Mouse (Mus musculus): ENCODE measurements around the gene Gns. TPM values are rescaled to one million over a fixed set of nuclear protein-coding genes. Genes with fewer than 3 reads are reported as not detected.
A peak's percentile ranks its signal among the peaks of the same experiment; 100 is the strongest.

The Gns gene
- polyA plus RNA-seq, 1 experiment = 39.2 TPM

- TF ChIP-seq CTCF (IDR thresholded peaks at IDR 0.05; ENCODE audit: control insufficient read depth, insufficient read depth, low read length) (no peak), POLR2A (IDR thresholded peaks at IDR 0.05; ENCODE audit: borderline replicate concordance, control insufficient read depth, low read depth, low read length) (no peak)
- H3K27ac ChIP-seq (ENCODE audit: control insufficient read depth, insufficient read depth, low read depth, low read length, poor library complexity) = no peak overlapping the region
- WGBS = 93% methylated on average over 20 of the region's 20 CpGs
- H3K4me3 ChIP-seq (replicated peaks; ENCODE audit: control insufficient read depth, low read depth, low read length) = no peak overlapping the region
- H3K4me1 ChIP-seq (ENCODE audit: control insufficient read depth, insufficient read depth, low read length) = no peaks in the 10 kb centered on the region; the same call in 1 of the 2 replicates
Measured at GRCm38 (mm10) chr10:121395542-121396176, 30.8 kb downstream of the Gns start.

GRCm38 (mm10) chr10:121398599-121398998 is 33.7 kb downstream of the Gns start:
- TF ChIP-seq POLR2A (IDR thresholded peaks at IDR 0.05; ENCODE audit: borderline replicate concordance, control insufficient read depth, low read depth, low read length) = no peak
- no peak for TF ChIP-seq CTCF (IDR thresholded peaks at IDR 0.05; ENCODE audit: control insufficient read depth, insufficient read depth, low read length)
- Histone ChIP-seq H3K4me3 (replicated peaks; ENCODE audit: control insufficient read depth, low read depth, low read length) (no peak overlapping the region), H3K4me1 (ENCODE audit: control insufficient read depth, insufficient read depth, low read length) (no peaks in the 10 kb centered on the region; the same call in 1 of the 2 replicates), H3K27ac (ENCODE audit: control insufficient read depth, insufficient read depth, low read depth, low read length, poor library complexity) (no peak overlapping the region)
- WGBS = 68% methylated on average over 7 of the region's 7 CpGs

GRCm38 (mm10) chr10:121401005-121401404 is 36.1 kb downstream of the Gns start:
- H3K4me3 ChIP-seq (replicated peaks; ENCODE audit: control insufficient read depth, low read depth, low read length) = no peak overlapping the region
- no peaks in the 10 kb centered on the region; the same call in 1 of the 2 replicates for H3K4me1 ChIP-seq (ENCODE audit: control insufficient read depth, insufficient read depth, low read length)
- 73% methylated on average over 7 of the region's 7 CpGs for WGBS
- TF ChIP-seq CTCF (IDR thresholded peaks at IDR 0.05; ENCODE audit: control insufficient read depth, insufficient read depth, low read length) (no peak), POLR2A (IDR thresholded peaks at IDR 0.05; ENCODE audit: borderline replicate concordance, control insufficient read depth, low read depth, low read length) (no peak)
- H3K27ac ChIP-seq (ENCODE audit: control insufficient read depth, insufficient read depth, low read depth, low read length, poor library complexity) = no peak overlapping the region

- H3K4me1 ChIP-seq (ENCODE audit: control insufficient read depth, insufficient read depth, low read length) = no peaks in the 10 kb centered on the region; the same call in 1 of the 2 replicates
- H3K27ac ChIP-seq (ENCODE audit: control insufficient read depth, insufficient read depth, low read depth, low read length, poor library complexity) = no peak overlapping the region
- H3K4me3 ChIP-seq (replicated peaks; ENCODE audit: control insufficient read depth, low read depth, low read length) = no peak overlapping the region
- 80% methylated on average over 9 of the region's 9 CpGs for WGBS
- no peak for TF ChIP-seq CTCF (IDR thresholded peaks at IDR 0.05; ENCODE audit: control insufficient read depth, insufficient read depth, low read length)
- TF ChIP-seq POLR2A (IDR thresholded peaks at IDR 0.05; ENCODE audit: borderline replicate concordance, control insufficient read depth, low read depth, low read length) = no peak
Measured at GRCm38 (mm10) chr10:121403104-121403503, 38.2 kb downstream of the Gns start.

- no peak overlapping the region for H3K27ac ChIP-seq (ENCODE audit: control insufficient read depth, insufficient read depth, low read depth, low read length, poor library complexity)
- TF ChIP-seq CTCF (IDR thresholded peaks at IDR 0.05; ENCODE audit: control insufficient read depth, insufficient read depth, low read length) = no peak
- 76% methylated on average over 7 of the region's 9 CpGs for WGBS
- no peak overlapping the region for H3K4me3 ChIP-seq (replicated peaks; ENCODE audit: control insufficient read depth, low read depth, low read length)
- H3K4me1 ChIP-seq (ENCODE audit: control insufficient read depth, insufficient read depth, low read length) = no peaks in the 10 kb centered on the region
Measured at GRCm38 (mm10) chr10:121403946-121404345, 39.1 kb downstream of the Gns start.

- H3K4me3 ChIP-seq (replicated peaks; ENCODE audit: control insufficient read depth, low read depth, low read length) = no peak overlapping the region
- WGBS = 63% methylated on average over 7 of the region's 7 CpGs
- TF ChIP-seq POLR2A (IDR thresholded peaks at IDR 0.05; ENCODE audit: borderline replicate concordance, control insufficient read depth, low read depth, low read length) (no peak), CTCF (IDR thresholded peaks at IDR 0.05; ENCODE audit: control insufficient read depth, insufficient read depth, low read length) (peak; percentile 72)
- H3K4me1 ChIP-seq (ENCODE audit: control insufficient read depth, insufficient read depth, low read length) = no peaks in the 10 kb centered on the region
- H3K27ac ChIP-seq (ENCODE audit: control insufficient read depth, insufficient read depth, low read depth, low read length, poor library complexity) = no peak overlapping the region
Measured at GRCm38 (mm10) chr10:121409717-121410116, 44.8 kb downstream of the Gns start.

- peak overlapping the region; percentile 51; the same call in 1 of the 2 replicates for H3K27ac ChIP-seq (ENCODE audit: control insufficient read depth, insufficient read depth, low read depth, low read length, poor library complexity)
- no peaks in the 10 kb centered on the region; the same call in 1 of the 2 replicates for H3K4me1 ChIP-seq (ENCODE audit: control insufficient read depth, insufficient read depth, low read length)
- H3K4me3 ChIP-seq (replicated peaks; ENCODE audit: control insufficient read depth, low read depth, low read length) = no peak overlapping the region
- TF ChIP-seq POLR2A (IDR thresholded peaks at IDR 0.05; ENCODE audit: borderline replicate concordance, control insufficient read depth, low read depth, low read length) = no peak
- TF ChIP-seq CTCF (IDR thresholded peaks at IDR 0.05; ENCODE audit: control insufficient read depth, insufficient read depth, low read length) = no peak
- 80% methylated on average over 11 of the region's 11 CpGs for WGBS
Measured at GRCm38 (mm10) chr10:121411721-121412455, 47.0 kb downstream of the Gns start.

GRCm38 (mm10) chr10:121412824-121413223 is 47.9 kb downstream of the Gns start:
- Histone ChIP-seq H3K4me1 (ENCODE audit: control insufficient read depth, insufficient read depth, low read length) (peaks cover 2% of the 10 kb centered on the region), H3K27ac (ENCODE audit: control insufficient read depth, insufficient read depth, low read depth, low read length, poor library complexity) (no peak overlapping the region), H3K4me3 (replicated peaks; ENCODE audit: control insufficient read depth, low read depth, low read length) (no peak overlapping the region)
- TF ChIP-seq CTCF (IDR thresholded peaks at IDR 0.05; ENCODE audit: control insufficient read depth, insufficient read depth, low read length) = no peak
- WGBS = 83% methylated on average over 17 of the region's 17 CpGs
